Mouse (Mus musculus): ENCODE measurements around the gene Clpb.

The Clpb gene

DNA sequence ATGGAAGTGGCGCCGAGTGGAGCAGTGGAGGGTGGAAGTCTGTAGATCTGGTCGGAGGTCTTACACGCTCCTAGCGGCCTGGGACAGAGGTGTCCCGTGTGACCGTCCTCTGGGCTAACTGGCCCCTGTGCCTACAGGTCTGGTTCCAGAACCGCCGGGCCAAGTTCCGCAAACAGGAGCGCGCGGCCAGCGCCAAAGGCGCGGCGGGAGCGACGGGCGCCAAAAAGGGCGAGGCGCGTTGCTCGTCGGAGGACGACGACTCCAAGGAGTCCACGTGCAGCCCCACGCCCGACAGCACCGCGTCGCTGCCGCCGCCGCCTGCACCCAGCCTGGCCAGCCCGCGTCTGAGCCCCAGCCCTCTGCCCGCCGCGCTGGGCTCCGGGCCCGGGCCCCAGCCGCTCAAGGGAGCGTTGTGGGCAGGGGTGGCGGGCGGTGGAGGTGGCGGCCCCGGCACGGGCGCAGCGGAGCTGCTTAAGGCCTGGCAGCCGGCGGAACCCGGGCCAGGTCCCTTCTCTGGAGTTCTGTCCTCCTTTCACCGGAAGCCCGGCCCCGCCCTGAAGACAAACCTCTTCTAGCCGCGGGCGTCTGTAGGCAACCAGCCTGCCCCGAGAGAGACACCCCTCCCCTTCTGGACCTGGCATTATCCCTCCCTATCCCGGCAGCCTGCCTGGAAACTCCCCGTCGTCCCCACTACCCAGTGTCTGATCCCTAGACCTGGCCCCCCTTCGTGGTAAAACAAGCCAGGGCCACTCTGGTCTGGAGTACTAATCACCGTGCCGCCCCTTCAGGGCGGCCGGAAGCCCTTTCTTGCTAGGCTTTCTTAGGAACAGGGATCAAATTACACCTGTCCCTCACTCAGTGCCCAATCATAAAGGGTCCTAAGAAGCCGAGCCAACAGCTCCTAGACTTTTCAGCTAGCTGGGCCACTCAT, 158.4 kb downstream of the Clpb start:
- CTCF ChIA-PET = interaction anchor here (0.7 kb wide), 1 partner anchor 67 kb away, joined by 3 read pairs; no protein-coding TSS in a partner anchor

DNA sequence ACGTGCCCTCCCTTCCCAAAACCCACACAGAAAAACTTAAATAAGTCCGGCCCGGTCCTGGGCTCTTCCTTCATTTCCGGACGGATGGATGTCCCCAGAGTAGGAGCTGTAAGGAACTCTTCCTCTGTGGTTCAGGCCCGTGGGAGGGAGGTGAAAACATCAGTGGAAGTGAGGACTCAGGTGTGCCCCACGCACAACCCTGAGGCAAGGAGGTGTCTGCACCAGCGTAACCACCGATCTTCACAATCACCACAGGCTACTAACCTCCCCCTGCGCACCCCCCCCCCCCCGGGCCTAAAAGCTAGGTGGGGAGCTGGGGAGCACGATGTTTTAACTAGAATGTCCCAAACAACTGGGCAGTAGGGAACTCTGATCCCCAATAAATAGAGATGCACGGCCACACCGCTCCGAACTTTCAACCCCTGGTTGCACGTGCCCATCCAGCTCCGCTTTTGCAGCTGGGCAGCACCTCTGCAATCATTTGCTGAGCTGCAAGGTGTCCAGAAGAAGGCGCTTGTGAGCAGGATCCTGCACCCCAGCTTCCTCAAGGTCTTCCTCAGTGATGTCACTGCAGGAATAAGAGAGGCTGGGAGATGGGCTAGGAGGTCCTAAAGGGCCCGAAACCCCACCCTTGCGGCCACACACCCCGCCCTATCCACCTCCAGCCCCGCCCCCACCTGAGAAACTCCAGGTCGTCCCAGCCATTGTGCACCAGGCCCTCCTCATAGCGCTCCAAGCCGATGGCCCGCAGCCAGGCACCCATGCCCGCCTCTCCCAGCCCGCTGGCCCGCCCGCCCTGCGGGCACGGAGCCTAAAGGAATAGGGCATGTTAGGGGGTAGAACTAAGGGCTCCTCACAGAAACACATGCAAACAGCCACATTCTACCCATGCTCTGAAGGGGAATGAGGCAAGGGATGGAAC, 159.7 kb downstream of the Clpb start:
- CTCF ChIA-PET = interaction anchor here (0.7 kb wide), 1 partner anchor 482 kb away, joined by 4 read pairs; no protein-coding TSS in a partner anchor

DNA sequence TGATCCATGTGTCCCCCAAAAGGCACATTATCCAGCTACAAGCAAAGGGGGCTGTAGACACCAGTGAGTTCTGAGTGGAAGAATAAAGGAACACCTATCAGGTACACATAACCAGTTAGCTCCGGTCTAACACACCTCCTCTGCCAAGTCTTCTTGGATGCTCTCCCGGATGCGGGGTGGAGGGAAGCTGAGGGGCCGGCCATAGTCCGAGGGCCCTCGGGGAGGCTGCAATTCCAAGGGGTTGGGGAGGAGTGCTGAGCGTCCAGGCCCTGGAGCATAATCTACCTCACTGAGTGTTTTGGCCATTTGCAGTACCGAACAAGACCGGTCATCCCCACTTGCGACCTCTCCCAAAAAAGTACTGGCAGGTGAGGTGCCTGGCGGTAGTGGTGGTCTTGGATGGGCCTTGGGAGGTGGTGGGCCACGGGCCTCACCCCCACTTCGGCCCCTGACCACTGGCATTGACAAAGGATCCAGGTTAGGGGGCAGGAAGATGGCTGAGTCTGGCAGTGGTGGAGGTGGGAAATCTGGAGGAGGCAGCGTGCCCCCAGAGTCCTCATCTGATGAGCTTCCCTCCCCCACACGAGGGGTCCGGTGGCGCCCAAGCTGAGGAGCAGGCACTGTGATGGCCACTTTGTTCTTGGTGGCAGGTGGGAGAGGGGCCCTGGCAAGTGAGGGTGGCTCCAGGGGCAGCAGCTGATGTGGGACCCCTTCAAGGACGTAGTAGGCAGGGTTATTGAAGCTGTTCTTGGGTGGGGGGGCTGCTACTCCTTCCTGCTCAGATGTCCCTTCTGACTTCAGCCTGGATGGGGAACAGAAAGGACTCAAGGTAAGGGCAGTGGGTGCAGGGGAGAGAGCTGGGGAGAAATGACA, 160.6 kb downstream of the Clpb start:
- CTCF ChIA-PET = interaction anchor here (0.6 kb wide), 1 partner anchor 82 kb away, joined by 3 read pairs; no protein-coding TSS in a partner anchor

DNA sequence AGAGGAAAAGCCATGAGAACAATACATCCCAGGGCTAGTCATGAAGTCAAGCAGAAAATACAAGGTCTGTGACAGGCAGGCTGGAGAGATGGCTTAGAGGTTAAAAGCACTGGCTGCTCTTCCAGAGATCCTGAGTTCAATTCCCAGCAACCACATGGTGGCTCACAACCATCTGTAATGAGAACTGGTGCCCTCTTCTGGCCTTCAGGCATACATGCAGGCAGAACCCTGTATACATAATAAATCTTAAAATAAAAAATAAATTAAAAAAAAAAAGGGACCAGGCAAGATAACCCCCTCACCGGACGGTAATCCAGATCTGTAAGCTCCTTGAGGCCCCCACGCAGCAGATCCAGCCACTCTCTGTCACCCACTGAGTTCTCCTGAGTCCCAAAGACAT, 166.9 kb downstream of the Clpb start:
- CTCF ChIA-PET = interaction anchor here (0.7 kb wide), 1 partner anchor 83 kb away, joined by 3 read pairs; no protein-coding TSS in a partner anchor

DNA sequence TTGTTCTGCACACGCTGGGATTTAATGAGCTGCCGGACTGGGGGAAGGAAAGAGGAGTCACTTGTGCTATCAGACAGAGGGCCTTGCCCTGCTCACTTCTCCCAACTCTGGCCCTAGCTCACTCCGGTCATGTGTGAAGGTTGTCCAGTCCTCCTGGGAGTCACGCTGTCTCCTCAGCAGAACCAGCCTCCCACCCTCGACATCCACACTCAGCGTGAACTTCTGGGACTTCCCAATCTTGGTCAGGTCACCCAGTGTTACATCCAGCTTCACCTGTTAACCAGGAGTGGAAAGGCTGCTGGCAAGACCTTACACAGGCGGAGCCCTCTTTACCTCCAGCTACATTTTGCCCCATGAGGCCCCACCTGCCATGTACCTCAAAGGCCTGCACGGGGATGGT, 168.0 kb downstream of the Clpb start:
- CTCF ChIA-PET = no interaction called here

DNA sequence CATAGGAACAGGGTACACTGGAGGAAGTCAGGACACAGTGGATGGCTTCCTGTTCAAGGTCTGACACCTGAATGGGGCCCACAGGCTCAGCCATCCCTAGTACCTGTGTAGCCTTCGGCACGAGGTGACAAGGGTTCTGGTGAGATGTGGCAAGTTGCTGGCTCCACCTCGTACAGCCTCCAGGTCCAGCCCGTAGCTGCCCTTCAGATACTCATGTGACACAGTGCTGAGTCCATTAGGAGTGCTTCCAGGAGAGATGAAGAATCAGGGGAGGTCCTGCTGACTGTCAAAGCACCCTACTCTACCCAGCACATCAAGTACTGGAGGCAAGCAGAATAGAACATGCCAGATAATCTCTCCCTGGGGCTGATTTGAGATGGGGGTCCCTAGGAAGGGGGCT, 168.9 kb downstream of the Clpb start:
- CTCF ChIA-PET = no interaction called here

DNA sequence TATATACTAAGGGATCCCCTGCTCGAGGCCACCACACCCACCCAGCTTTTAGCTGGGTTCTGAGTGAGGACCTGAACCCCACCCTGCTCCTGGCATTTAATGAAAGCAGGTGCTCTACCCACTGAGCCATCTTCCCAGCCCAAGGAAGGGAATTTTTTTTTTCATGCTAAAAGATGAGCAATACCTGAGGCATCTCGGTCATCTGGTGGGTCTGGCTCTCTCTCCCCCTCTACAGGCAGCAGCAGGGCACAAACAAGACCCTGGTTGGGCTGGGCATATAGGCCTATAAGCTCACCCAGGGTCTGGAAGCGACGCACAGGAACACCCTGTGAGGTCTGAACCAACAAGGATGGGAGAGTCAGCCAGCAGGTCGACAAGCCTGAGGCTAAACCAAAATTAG, 169.9 kb downstream of the Clpb start:
- CTCF ChIA-PET = no interaction called here

DNA sequence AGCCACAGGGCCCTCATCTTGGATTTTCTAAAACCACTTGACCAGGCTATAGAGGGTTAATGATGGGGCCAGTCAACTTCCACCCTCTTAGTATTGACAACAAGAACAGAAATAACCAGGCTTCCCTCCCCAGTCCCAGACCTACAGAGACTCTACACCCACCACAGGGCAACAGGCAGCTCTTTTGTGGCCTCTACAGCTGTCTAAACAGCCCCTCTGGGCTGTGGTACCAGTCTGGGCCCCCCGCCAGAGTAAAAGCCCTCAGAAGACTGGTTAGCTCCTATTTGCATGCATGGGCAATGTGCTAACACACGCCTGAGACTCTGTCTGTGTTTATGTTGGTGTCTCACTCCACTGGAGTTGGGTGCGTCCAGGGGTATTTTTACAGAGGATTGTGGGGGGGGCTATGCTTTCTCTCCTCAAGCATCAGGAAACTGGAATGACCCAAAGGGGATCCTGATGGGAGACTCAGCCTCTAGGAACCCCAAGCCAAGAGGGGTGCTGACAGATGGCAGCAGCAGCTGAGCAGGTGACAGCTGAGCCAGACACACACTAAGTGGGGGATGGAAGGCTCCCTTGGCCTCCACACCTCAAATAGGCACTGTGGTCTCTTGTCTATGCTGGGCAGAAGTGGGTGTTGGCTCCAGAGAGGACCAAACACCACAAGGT, 170.6 kb downstream of the Clpb start:
- CTCF ChIA-PET = interaction anchor here (0.5 to 0.6 kb wide), 2 partner anchors 44 to 1196 kb away, joined by 3 to 5 read pairs; no protein-coding TSS in a partner anchor

DNA sequence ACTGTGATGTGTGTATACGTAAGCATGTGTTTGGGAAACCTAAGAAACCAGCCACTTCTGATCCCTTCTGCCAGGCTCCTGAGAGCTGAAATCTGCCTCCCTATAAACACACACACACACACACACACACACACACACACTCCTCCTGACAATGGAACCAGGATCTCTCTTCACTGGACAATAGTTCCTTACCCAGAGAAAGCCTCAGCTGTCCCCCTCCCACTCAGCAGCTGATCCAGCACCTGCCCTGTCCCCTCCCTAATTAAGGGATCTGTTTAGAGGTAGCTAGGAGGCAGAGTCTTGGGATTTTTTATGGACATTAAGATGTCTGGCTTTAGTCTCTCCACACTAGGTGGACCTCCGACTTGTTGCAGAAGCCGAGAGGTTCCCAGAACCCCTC, 171.5 kb downstream of the Clpb start:
- CTCF ChIA-PET = interaction anchor here (0.5 to 0.6 kb wide), 2 partner anchors 43 to 1197 kb away, joined by 3 to 5 read pairs; no protein-coding TSS in a partner anchor

DNA sequence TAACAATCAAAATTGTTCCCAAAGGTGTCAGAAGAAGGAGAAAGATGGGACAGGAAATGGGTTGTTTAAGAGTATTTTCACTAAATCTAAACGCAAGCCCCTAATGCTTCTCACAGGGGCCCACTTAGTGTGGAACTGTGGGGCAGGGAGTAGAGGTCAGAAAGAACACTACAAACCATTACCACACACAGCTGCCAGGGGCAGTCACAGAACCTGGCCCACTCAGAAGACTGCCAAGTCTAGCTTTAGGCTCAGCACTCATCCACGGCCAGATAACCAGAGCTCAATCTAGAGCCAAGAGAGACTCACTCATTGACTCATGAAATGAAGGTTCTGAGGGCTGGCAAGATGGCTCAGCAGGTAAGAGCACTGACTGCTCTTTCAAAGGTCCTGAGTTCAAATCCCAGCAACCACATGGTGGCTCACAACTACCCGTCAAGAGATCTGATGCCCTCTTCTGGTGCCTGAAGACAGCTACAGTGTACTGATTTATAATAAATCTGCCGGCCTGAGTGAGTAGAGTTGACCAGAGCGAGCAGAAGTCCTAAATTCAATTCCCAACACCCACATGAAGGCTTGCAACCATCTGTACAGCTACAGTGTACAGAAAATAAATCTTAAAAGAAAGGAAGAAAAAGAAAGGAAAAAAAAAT, 172.2 kb downstream of the Clpb start:
- CTCF ChIA-PET = interaction anchor here (1.0 kb wide), 1 partner anchor 13 kb away, joined by 3 read pairs; no protein-coding TSS in a partner anchor

DNA sequence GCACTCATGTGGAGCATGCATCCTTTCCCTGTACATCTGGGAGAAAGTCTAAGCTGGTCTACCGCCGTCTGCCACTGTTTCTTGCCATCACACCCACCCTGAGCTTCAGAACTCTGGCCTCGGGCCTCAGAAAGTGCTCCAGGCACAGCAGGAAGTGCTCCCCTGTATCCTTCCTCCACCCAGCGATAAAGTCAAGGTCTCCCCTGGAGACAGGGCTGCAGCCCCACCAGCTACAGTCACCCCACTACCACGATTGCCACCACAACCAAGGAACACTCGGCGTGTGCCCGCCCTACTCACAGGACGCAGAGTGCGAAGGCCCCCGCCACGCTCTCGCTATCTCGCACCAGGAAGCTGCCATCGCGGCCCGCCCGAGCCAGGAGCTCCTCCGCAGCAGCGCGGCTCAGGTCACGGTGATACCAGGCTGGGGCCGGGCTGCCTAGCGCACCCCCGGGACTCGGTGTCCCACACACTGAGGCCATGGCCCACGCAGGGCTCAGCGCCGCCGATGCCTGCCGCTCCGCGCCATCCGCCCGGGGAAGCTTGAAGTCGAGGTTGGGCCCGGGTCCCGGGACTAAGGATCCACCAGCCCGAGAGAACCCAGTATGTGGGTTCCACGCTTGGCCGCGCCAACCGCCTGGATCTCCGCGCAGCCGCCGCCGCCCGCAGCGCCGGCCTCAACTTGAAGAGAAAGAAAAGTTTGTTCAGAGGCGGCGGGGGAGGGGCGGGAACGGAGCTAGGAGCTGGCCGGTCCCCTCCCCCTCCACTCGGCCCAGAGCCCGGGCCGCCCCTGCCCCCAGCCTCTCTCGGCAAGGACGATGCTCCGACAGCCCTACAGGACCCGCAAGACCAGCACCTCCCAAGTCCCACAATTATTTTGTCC, 173.1 kb downstream of the Clpb start:
- CTCF ChIA-PET = interaction anchor here (1.0 kb wide), 1 partner anchor 12 kb away, joined by 3 read pairs; no protein-coding TSS in a partner anchor

DNA sequence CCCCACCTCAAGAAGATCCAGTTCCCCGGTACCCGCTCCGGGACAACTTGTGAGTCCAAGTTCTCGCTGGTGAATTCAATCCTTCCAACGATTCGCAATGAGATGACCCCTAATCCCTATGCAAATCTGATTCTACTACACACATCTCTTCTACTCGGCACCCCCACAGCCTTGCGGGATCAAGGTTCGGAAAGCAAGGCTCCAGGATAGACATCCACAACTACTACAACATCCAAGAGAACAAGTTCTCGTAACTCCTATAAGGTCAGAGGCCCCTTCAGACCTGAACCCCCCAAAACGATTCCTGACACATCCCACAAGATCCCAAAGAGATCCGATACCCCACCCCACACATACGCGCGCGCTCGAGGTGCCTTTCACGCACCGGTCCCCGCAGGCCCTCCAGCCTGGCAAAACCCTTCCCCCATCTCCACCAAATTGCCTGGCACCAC, 173.7 kb downstream of the Clpb start:
- CTCF ChIA-PET = no interaction called here

DNA sequence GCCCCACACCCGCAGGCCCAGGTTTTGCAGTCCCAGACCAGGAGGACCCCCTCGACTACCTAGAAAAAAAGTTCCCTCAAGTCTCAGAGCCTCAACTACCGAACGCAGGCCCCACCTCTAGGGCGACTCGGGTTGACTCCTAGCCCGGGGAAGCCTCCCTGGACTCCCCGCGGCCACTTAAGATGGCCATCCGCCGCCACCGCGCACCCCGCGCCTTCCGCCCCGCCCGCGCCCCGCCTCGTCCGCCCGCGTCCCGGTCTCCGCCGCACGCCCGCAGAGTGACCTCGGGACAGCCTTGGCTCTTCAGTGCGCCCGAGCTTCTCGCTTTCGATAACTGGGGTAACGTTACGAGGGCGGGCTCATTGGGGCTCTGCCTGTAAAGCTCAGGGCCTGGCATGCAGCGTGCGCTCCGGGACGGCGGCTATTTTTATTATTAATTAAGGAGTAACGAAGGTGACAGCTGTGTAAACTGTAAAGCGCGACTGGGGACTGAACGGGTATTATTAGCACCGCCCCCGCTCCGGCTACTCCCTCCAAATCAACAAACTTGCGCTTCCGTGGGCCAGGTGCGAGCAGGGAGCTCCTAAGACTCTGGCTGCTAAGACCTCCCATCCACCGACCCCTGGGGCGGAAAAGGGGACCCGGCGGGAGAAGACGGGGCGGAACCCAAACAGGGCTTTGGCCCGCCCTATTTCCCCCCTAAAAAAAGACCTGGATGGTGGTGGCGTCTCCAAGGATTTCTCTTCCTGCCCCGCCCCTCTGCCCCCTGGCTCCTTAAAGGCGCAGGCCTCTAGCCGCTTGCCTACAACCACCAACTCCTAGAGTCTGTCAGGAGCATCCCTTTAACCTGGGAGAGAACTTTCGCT, 174.4 kb downstream of the Clpb start, which contains the start of gene Inppl1:
Gene Inppl1, minus strand, starts transcription at position 624 of the 866 bp plus-strand sequence.
- CTCF ChIA-PET = interaction anchor here (0.6 kb wide), 1 partner anchor 133 kb away, joined by 4 read pairs; no protein-coding TSS in a partner anchor

DNA sequence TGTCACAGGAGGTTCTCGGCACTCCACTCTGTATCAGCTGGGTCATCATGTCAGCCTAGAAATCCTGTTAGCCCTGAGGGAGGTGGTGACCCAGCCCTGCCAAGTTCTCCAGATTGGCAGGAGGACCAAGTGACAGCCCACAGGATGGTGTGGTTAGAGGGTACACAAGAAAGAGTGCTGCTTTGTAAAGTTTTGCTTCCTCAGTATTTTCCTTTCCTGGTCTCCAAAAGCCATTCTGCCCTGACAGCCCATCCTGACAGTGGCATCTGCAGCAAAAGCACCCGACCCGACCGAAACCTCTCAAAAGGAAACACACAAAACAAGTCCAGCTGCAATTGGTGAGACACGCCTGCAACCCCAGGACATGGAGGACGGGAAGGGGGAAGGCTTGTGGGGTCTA, 180.8 kb downstream of the Clpb start:
- CTCF ChIA-PET = no interaction called here
